14 mouse cellular contexts compared by ENCODE assay signal in genomic region chr6:71492136-71492535, GRCm38 (mm10). TPM values are rescaled to one million over a fixed set of nuclear protein-coding genes. Genes with fewer than 3 reads are reported as not detected.
A peak's percentile ranks its signal among the peaks of the same experiment; 100 is the strongest.
DNase-seq lines count a peak whose midpoint lies in the region; ATAC-seq and TF ChIP-seq lines count a peak whose summit lies in the region.
"Had no signal": no experiment of that assay in that cellular context is flagged by ENCODE, and none has a peak within 500 bp of the region (broad histone marks: within the 10 kb centered on the region; RNA-seq: fewer than 3 reads in every experiment).

No protein-coding gene starts in this region.

- no peak overlapping the region for H3K9ac ChIP-seq in kidney, embryonic 16.5 days (replicated peaks; ENCODE audit: low read length)
- no peak overlapping the region for H3K9ac ChIP-seq in embryonic facial prominence, embryonic 14.5 days (ENCODE audit: low read depth, low read length)
- no peak overlapping the region for H3K9ac ChIP-seq in limb, embryonic 13.5 days
- H3K9ac ChIP-seq: forebrain, embryonic 13.5 days had no signal

- no peak for ATAC-seq in kidney, embryonic 16.5 days (ENCODE audit: low FRiP score, low TSS enrichment)
- ATAC-seq in embryonic facial prominence, embryonic 14.5 days (ENCODE audit: low read depth), result peak; percentile 31
- no peak for ATAC-seq in limb, embryonic 13.5 days (ENCODE audit: low FRiP score, low read depth)
- ATAC-seq in megakaryocyte-erythroid progenitor cell, adult 5-6 weeks (replicated peaks; ENCODE audit: low FRiP score, low TSS enrichment, poor library complexity, severe bottlenecking), result no peak
- ATAC-seq: forebrain, embryonic 13.5 days; hindbrain, postnatal 0 days had no signal

- H3K4me3 ChIP-seq in kidney, embryonic 16.5 days (ENCODE audit: low read length), result no peak overlapping the region
- no peak overlapping the region for H3K4me3 ChIP-seq in embryonic facial prominence, embryonic 14.5 days (ENCODE audit: low read depth, low read length)
- H3K4me3 ChIP-seq in limb, embryonic 13.5 days, result no peak overlapping the region
- H3K4me3 ChIP-seq in small intestine, adult 2 months (ENCODE audit: low read depth, low read length), result no peak overlapping the region
- H3K4me3 ChIP-seq: forebrain, embryonic 13.5 days; layer of hippocampus, adult 2 months had no signal

- TF ChIP-seq POLR2A in small intestine, adult 2 months (IDR thresholded peaks at IDR 0.05; ENCODE audit: low read depth, low read length), result no peak

- TF ChIP-seq CTCF in small intestine, adult 2 months (IDR thresholded peaks at IDR 0.05; ENCODE audit: extremely low read depth, insufficient read length, insufficient replicate concordance, low read depth, low read length), result no peak

- WGBS in kidney, embryonic 16.5 days, result 12% methylated on average over 4 of the region's 4 CpGs
- 24% methylated on average over 4 of the region's 4 CpGs for WGBS in embryonic facial prominence, embryonic 14.5 days
- 33% methylated on average over 4 of the region's 4 CpGs for WGBS in limb, embryonic 13.5 days
- 24% methylated on average over 4 of the region's 4 CpGs for WGBS in small intestine, adult 2 months

- H3K36me3 ChIP-seq in kidney, embryonic 16.5 days (ENCODE audit: insufficient read depth, low read length), result no peaks in the 10 kb centered on the region; the same call in 1 of the 2 replicates
- peaks cover 5% of the 10 kb centered on the region; the same call in 1 of the 2 replicates for H3K36me3 ChIP-seq in embryonic facial prominence, embryonic 14.5 days (ENCODE audit: control insufficient read depth, insufficient read depth, low read length)
- peaks cover 5% of the 10 kb centered on the region; the same call in 1 of the 2 replicates for H3K36me3 ChIP-seq in limb, embryonic 13.5 days
- H3K36me3 ChIP-seq in small intestine, adult 2 months (ENCODE audit: control insufficient read depth, insufficient read depth, low read length), result peaks cover 3% of the 10 kb centered on the region; the same call in 1 of the 2 replicates

- H3K4me2 ChIP-seq in kidney, embryonic 16.5 days (replicated peaks; ENCODE audit: low read depth, low read length), result no peak overlapping the region
- H3K4me2 ChIP-seq in embryonic facial prominence, embryonic 14.5 days (ENCODE audit: low read depth, low read length), result no peak overlapping the region
- no peak overlapping the region for H3K4me2 ChIP-seq in limb, embryonic 13.5 days (replicated peaks)
- H3K4me2 ChIP-seq: forebrain, embryonic 13.5 days had no signal

- no peak for DNase-seq in kidney, adult 11 months
- DNase-seq in embryonic facial prominence, embryonic 14.5 days (ENCODE audit: low spot score), result peak; percentile 69
- no peak for DNase-seq in thymus, postnatal 36 days
- DNase-seq in gastrocnemius, postnatal 25 days, result no peak
- DNase-seq: adrenal gland, postnatal 14 days; cerebellum, adult 9-11 months; heart, postnatal 14 days had no signal

- peak overlapping the region; percentile 56 for H3K27ac ChIP-seq in kidney, embryonic 16.5 days (ENCODE audit: low read length)
- H3K27ac ChIP-seq in embryonic facial prominence, embryonic 14.5 days (replicated peaks; ENCODE audit: low read depth, low read length), result peak overlapping the region; percentile 81
- H3K27ac ChIP-seq in limb, embryonic 13.5 days, result peak overlapping the region; percentile 70
- peak overlapping the region; percentile 96 for H3K27ac ChIP-seq in small intestine, adult 2 months (ENCODE audit: insufficient read depth, low read depth, low read length)
- H3K27ac ChIP-seq: hindbrain, postnatal 0 days; layer of hippocampus, adult 2 months had no signal

- no peaks in the 10 kb centered on the region for H3K27me3 ChIP-seq in kidney, embryonic 16.5 days (ENCODE audit: insufficient read depth, low read length)
- no peaks in the 10 kb centered on the region for H3K27me3 ChIP-seq in embryonic facial prominence, embryonic 14.5 days (replicated peaks; ENCODE audit: control insufficient read depth, insufficient read depth, low read length)
- H3K27me3 ChIP-seq in limb, embryonic 13.5 days, result no peaks in the 10 kb centered on the region
- no peaks in the 10 kb centered on the region for H3K27me3 ChIP-seq in small intestine, adult 2 months (ENCODE audit: control insufficient read depth, insufficient read depth, low read length)
- H3K27me3 ChIP-seq: forebrain, embryonic 13.5 days had no signal

- peaks cover 22% of the 10 kb centered on the region for H3K4me1 ChIP-seq in kidney, embryonic 16.5 days (ENCODE audit: insufficient read depth, low read length)
- H3K4me1 ChIP-seq in embryonic facial prominence, embryonic 14.5 days (ENCODE audit: control insufficient read depth, insufficient read depth, low read length), result peaks cover 18% of the 10 kb centered on the region
- H3K4me1 ChIP-seq in limb, embryonic 13.5 days, result peaks cover 22% of the 10 kb centered on the region
- H3K4me1 ChIP-seq in small intestine, adult 2 months (ENCODE audit: control insufficient read depth, insufficient read depth, insufficient read length, low read length), result peaks cover 10% of the 10 kb centered on the region; the same call in 1 of the 2 replicates

- H3K9me3 ChIP-seq in kidney, embryonic 16.5 days (ENCODE audit: low read length), result no peaks in the 10 kb centered on the region
- no peaks in the 10 kb centered on the region for H3K9me3 ChIP-seq in embryonic facial prominence, embryonic 14.5 days (ENCODE audit: control insufficient read depth, low read length)
- H3K9me3 ChIP-seq in limb, embryonic 13.5 days, result no peaks in the 10 kb centered on the region
- H3K9me3 ChIP-seq: forebrain, embryonic 13.5 days had no signal

RNA-seq across cellular contexts. Expression of gene Rnf103, which starts 1.6 kb away (rescaled TPM):
- polyA plus RNA-seq in kidney, embryonic 16.5 days (2015; fragmentation: Nextera tagmentation; extraction: Ambion mirVana), result 8.5 and 14.5 TPM in 2 replicates
- polyA plus RNA-seq in embryonic facial prominence, embryonic 14.5 days (2014; fragmentation: Nextera tagmentation; extraction: Ambion mirVana), result 20.7 and 21.2 TPM in 2 replicates
- 14.2 and 15.3 TPM in 2 replicates for polyA plus RNA-seq in limb, embryonic 13.5 days (2015; fragmentation: Nextera tagmentation; extraction: Ambion mirVana)
- 22.1 and 67.6 TPM in 2 replicates for polyA plus RNA-seq in small intestine, adult 2 months (2012; rRNA removed)
- 10 to 100 TPM; 17.5 to 20.3 TPM for total RNA-seq in gastrocnemius, postnatal 25 days (2021)
- total RNA-seq in megakaryocyte-erythroid progenitor cell, adult 5-6 weeks (2014; fragmentation: Nextera tagmentation), result 5.7 and 12.9 TPM in 2 replicates
- total RNA-seq in megakaryocyte-erythroid progenitor cell, adult 5-6 weeks (2017), result 6.8 and 13.4 TPM in 2 replicates

RNA-seq across cellular contexts. Expression of gene Chmp3, which starts 51.5 kb away (rescaled TPM):
- 74.0 and 74.3 TPM in 2 replicates for polyA plus RNA-seq in kidney, embryonic 16.5 days (2015; fragmentation: Nextera tagmentation; extraction: Ambion mirVana)
- polyA plus RNA-seq in embryonic facial prominence, embryonic 14.5 days (2014; fragmentation: Nextera tagmentation; extraction: Ambion mirVana), result 69.6 and 70.3 TPM in 2 replicates
- 54.8 and 58.5 TPM in 2 replicates for polyA plus RNA-seq in limb, embryonic 13.5 days (2015; fragmentation: Nextera tagmentation; extraction: Ambion mirVana)
- 11.7 and 19.6 TPM in 2 replicates for polyA plus RNA-seq in small intestine, adult 2 months (2012; rRNA removed)
- total RNA-seq in gastrocnemius, postnatal 25 days (2021), result 10 to 100 TPM; 36.2 to 38.6 TPM
- total RNA-seq in megakaryocyte-erythroid progenitor cell, adult 5-6 weeks (2014; fragmentation: Nextera tagmentation), result 46.1 and 47.3 TPM in 2 replicates
- 99.9 and 113 TPM in 2 replicates for total RNA-seq in megakaryocyte-erythroid progenitor cell, adult 5-6 weeks (2017)

RNA-seq across cellular contexts. Expression of gene Rmnd5a, which starts 51.7 kb away (rescaled TPM):
- polyA plus RNA-seq in kidney, embryonic 16.5 days (2015; fragmentation: Nextera tagmentation; extraction: Ambion mirVana), result 11.4 and 12.3 TPM in 2 replicates
- polyA plus RNA-seq in embryonic facial prominence, embryonic 14.5 days (2014; fragmentation: Nextera tagmentation; extraction: Ambion mirVana), result 8.3 and 9.6 TPM in 2 replicates
- polyA plus RNA-seq in limb, embryonic 13.5 days (2015; fragmentation: Nextera tagmentation; extraction: Ambion mirVana), result 12.3 and 12.5 TPM in 2 replicates
- polyA plus RNA-seq in small intestine, adult 2 months (2012; rRNA removed), result 4.9 and 12.5 TPM in 2 replicates
- total RNA-seq in gastrocnemius, postnatal 25 days (2021), result 10 to 100 TPM; 85.7 to 94.4 TPM
- 31.3 and 40.0 TPM in 2 replicates for total RNA-seq in megakaryocyte-erythroid progenitor cell, adult 5-6 weeks (2014; fragmentation: Nextera tagmentation)
- total RNA-seq in megakaryocyte-erythroid progenitor cell, adult 5-6 weeks (2017), result 42.5 and 99.0 TPM in 2 replicates
